Mouse (Mus musculus) embryo, embryonic 11 days (tissue): Measurements from ENCODE around the gene Bicd2.

Source experiments
- DNase-seq: peaks from one replicate; pipeline ENCODE4 v3.0.0-alpha.2; 2015

Bicd2 gene

DNA sequence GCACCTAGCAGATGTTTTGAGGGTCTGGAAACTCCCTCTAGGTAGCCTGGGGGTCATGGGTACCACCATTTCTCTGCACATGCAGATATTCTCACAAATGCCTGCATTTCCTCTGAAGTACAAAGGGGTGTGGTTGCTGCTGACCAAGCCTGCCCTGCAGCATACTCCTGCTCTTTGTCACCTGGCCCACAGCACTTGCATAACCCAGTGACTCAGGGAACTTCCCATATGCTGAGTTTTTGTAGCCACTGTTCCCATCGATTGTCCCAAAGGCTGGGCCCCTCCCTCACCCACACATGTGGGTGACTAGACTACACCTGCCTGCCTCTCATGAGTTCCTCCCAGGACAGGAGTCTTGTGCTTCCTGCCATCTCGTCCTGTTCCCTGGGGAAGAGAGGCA, 61.2 kb downstream of the Bicd2 start:
- no peak for DNase-seq

DNA sequence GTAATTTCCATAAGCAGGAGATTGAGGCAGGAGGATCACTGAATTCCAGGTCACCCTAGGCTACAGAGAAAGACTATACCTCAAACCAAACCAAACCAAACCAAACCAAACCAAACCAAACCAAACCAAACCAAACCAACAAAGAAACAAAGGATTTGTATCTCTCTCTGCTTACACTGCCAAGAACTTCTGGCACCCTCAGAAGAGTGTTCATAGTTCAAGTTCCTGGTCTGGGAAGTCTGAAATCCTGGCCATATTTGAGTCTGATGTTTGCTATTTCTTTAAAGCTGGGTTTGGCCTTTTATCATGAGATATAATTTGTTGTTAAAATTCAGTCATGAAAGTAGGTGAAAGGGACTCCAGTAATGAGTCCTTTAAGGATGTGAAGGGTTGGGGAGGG, 66.4 kb downstream of the Bicd2 start:
- no peak for DNase-seq

DNA sequence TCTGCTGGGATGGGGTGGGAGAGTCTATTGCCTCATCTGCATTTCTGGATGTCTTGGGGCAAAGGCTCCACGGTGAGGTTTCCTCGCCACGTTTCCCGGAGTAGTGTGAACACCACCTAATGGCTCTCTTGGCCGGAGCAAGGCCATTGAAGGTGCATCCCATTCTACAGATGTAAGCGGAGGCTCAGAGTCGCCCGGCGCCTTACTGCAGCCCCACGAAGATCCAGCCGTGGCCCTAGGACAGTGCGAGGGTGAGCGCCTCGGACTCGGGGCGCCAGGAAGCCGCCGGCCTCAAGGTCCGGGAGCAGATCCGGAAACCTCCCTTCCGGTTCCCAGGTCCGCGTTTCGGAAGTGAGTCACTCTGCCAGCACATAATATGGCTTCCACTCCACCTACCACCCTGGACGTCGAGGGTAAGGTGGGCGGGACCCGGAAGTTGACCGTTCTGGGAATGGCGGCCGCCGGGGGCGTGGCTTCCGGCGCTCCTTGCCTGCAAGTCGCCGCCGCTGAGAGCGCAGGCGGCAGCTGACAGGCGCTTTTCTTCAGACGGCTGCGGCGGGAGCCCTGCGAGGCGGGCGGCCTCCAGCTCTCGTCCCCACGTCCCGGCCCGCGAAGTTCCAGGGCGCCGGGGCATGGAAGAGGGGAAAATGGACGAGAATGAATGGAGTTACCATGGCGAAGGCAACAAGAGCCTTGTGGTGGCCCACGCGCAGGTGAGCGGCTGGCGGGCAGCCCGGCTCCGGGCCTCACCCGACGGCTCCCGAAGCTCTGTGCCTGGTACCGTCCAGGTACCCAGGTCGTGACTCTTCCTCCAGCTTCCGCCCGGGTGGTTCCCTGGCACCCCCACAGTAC, 79.6 kb downstream of the Bicd2 start, which contains the start of gene Ippk:
Ippk (plus strand) TSS at position 496 of the 852 bp plus-strand sequence.
- peak; percentile 98 for DNase-seq

- DNase-seq, result peak; percentile 29
Observed at GRCm38 (mm10) chr13:49421606-49421917, 80.2 kb downstream of the Bicd2 start.

- no peak for DNase-seq
Observed at GRCm38 (mm10) chr13:49421959-49422358, 80.6 kb downstream of the Bicd2 start.

GRCm38 (mm10) chr13:49426736-49427135, 85.4 kb downstream of the Bicd2 start:
- DNase-seq, result no peak

DNA sequence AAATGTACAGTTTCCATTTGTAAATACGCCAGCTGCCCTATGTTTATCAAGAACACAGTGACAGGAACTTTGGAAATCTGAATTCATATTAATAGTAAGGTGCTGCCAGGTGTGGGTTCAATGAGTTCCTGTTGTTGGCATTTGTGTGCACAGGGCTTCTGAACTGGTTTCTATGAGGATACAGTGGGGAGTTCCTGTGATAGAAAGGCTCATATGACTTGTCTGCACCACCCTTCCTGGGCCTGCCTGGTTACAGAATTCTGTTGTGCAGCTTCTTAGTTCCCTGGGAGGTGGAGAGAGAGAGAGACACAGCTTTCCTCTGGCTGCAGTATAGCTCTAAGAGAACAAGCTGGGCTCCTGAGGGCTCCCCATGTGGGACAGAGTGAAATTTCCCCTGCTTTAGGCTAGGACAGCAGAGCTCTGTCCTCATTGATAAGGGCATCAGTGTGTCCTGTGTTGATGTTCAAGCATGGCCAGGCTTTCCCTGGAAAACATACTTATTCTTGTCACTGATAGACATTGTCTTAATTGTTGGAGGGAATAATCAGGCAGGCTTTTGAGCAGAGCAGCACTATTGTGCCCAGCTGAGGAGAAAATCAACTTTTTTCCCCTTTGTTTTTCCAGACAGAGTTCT, 86.8 kb downstream of the Bicd2 start:
- DNase-seq, result no peak

GRCm38 (mm10) chr13:49430529-49430928, 89.1 kb downstream of the Bicd2 start:
- no peak for DNase-seq

DNA sequence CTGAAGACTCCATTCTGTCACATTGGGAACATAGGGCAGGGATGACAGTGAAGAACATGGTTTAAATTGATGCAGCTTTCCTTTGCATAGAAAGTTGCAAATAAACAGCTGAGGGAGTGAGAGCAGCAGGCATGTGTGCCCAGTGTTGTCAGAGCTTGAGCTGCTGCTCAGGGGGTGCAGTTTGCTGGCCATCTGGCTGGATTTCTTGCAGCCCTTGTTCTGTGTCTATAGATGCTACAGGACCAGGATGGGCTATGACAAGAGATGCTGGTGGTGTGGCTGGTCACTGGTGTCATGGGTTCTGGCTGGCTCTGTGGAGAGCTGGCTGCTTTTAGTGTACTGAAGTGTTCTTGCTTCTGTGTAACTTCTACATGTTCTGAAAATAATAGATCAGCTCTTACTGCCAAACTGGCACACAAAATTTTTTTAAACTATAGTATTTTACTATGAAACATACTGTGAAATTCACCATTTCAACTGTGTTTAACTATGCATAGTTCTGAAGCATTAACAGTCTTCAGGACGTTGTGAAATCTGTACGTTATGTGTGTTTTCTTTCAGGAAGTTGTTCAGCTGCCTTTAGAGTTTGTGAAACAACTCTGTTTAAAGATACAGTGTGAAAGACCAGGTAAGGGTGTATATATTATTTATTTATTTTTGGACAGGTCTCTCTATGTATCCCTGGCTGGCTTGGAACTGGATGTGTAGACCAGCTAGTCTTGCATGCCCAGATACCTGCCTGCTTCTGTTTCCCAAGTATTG, 92.1 kb downstream of the Bicd2 start:
- no peak for DNase-seq

- DNase-seq, result no peak
Observed at GRCm38 (mm10) chr13:49435745-49436144, 94.4 kb downstream of the Bicd2 start.

DNA sequence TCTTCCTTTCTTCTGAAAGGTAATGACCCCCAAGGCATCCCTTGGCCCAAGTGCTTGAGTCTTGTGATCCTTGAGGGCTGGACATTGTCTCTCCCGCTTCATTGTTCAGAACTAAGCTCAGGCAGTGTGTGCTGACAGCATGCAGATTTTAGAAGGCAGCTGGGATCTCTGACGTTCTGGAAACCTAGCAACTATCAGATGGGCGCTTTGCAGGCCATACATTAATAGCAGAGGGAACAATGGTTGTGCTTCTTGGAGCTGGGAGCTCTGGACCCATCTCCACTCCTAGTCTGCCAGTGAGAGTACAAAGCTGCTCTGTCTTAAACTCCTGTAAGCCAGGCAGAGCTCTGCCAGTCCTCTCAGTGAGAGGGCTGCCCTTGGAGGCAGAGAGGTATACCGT, 94.8 kb downstream of the Bicd2 start:
- DNase-seq, result no peak
